Mouse (Mus musculus) liver, postnatal 0 days (tissue): ENCODE measurements around the gene Fktn. TPM values are rescaled to one million over a fixed set of nuclear protein-coding genes. Genes with fewer than 3 reads are reported as not detected.
A peak's percentile ranks its signal among the peaks of the same experiment; 100 is the strongest.

Source experiments
- ATAC-seq: fragments of 200-750 bp; cut with Nextera tagmentation; 2 replicates; pipeline ENCODE4 v1.8.0; 2017; ENCODE audit warnings: mild to moderate bottlenecking, moderate library complexity
- DNase-seq: peaks from one replicate; pipeline ENCODE4 v3.0.0-alpha.2; 2016
- H3K27ac ChIP-seq: fragments of 300-500 bp; sonication (generic); 2 replicates; pipeline ENCODE4 v1.5.1; 2014; ENCODE audit warnings: antibody characterized with exemption, moderate library complexity, mild to moderate bottlenecking, low read depth
- H3K27me3 ChIP-seq: fragments of 300-500 bp; sonication (generic); 2 replicates; pipeline ENCODE4 v1.6.1; 2014; ENCODE audit warnings: low read length, control low read depth, mixed read lengths; ENCODE audit not compliant: insufficient read depth
- H3K36me3 ChIP-seq: fragments of 300-500 bp; sonication (generic); replicated peaks from 2 replicates; pipeline ENCODE4 v1.6.1; 2014; ENCODE audit warnings: mild to moderate bottlenecking, control low read depth, low read length, moderate library complexity, mixed read lengths; ENCODE audit not compliant: insufficient read depth
- H3K4me1 ChIP-seq: fragments of 300-500 bp; sonication (generic); 2 replicates; pipeline ENCODE4 v1.6.1; 2014; ENCODE audit warnings: antibody characterized with exemption, mild to moderate bottlenecking, control low read depth; ENCODE audit not compliant: insufficient read depth
- H3K4me2 ChIP-seq: fragments of 300-500 bp; sonication (generic); 2 replicates; pipeline ENCODE4 v1.6.1; 2014; ENCODE audit warnings: low read depth, mild to moderate bottlenecking, low read length, moderate library complexity, mixed read lengths
- H3K4me3 ChIP-seq: fragments of 300-500 bp; sonication (generic); 2 replicates; pipeline ENCODE4 v1.5.1; 2014; ENCODE audit warnings: low read depth, low read length
- H3K9ac ChIP-seq: fragments of 300-500 bp; sonication (generic); replicated peaks from 2 replicates; pipeline ENCODE4 v1.6.1; 2014; ENCODE audit warnings: mild to moderate bottlenecking, moderate library complexity
- H3K9me3 ChIP-seq: fragments of 300-500 bp; sonication (generic); 2 replicates; pipeline ENCODE4 v1.6.1; 2016; ENCODE audit warnings: mild to moderate bottlenecking, control low read depth, low read length, mixed read lengths
- CTCF ChIP-seq: sonication (generic); IDR thresholded peaks from 2 replicates; pipeline ENCODE4 v1.5.1; 2016; ENCODE audit warnings: antibody characterized with exemption, low read depth
- EP300 ChIP-seq: IDR thresholded peaks from 2 replicates; pipeline ENCODE4 v1.6.1; 2016; ENCODE audit warnings: antibody characterized with exemption, low read depth, mild to moderate bottlenecking
- WGBS: fragments of 180-500 bp; shearing (Covaris S2); extraction: QIAGEN DNeasy Blood & Tissue Kit; methylation state at CpG from one replicate; pipeline ENCODE4 v1.1.7; 2014; ENCODE audit not compliant: insufficient replicate concordance; 5-methylcytosine and 5-hydroxymethylcytosine counted together
- polyA plus RNA-seq: library from polyadenylated mRNA; unstranded; fragments of >200 nt; fragmentation: Nextera tagmentation; extraction: Ambion mirVana; gene quantifications from 2 replicates; pipeline ENCODE4 v1.2.1, GENCODE M21; 2015

Fktn gene
- polyA plus RNA-seq, 1 experiment from 2014 or later, result 2.5 TPM

DNA sequence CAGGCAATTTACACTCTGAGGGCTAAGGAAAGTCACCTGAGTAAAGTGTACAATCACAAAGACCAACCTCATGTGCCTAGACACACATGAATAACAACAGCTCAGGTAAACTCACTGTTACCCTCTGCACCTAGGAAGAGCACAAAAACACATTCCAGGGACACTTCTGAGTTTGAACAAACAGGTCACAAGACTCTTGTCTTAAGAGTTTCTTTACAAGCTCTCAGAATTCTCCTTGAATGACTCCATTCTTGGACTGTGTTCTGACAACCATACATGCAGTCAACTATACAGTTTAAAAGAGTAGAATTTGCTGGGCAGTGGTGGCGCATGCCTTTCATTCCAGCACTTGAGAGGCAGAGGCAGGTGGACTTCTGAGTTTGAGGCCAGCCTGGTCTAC, 14.3 kb downstream of the Fktn start:
- no peak for ATAC-seq
- Histone ChIP-seq H3K27ac (no peak overlapping the region), H3K27me3 (no peaks in the 10 kb centered on the region), H3K4me1 (no peaks in the 10 kb centered on the region), H3K4me3 (no peak overlapping the region), H3K9ac (no peak overlapping the region), H3K9me3 (no peaks in the 10 kb centered on the region), H3K4me2 (no peak overlapping the region), H3K36me3 (0 out of 2 replicates have a peak, but pooled peaks cover 3% of the 10 kb centered on the region)
- 80% methylated on average over 1 of the region's 1 CpGs for WGBS
- no peak for DNase-seq
- no peak for TF ChIP-seq CTCF

GRCm38 (mm10) chr4:53738956-53739616, 25.3 kb downstream of the Fktn start:
- DNase-seq, result no peak
- Histone ChIP-seq H3K36me3 (peaks cover 14% of the 10 kb centered on the region; the same call in 1 of the 2 replicates), H3K4me1 (no peaks in the 10 kb centered on the region), H3K27ac (no peak overlapping the region), H3K4me3 (no peak overlapping the region), H3K9me3 (no peaks in the 10 kb centered on the region), H3K27me3 (no peaks in the 10 kb centered on the region), H3K9ac (no peak overlapping the region), H3K4me2 (no peak overlapping the region)
- no peak for ATAC-seq
- no peak for TF ChIP-seq EP300
- TF ChIP-seq CTCF, result peak; percentile 68
- 40% methylated on average over 6 of the region's 6 CpGs for WGBS

DNA sequence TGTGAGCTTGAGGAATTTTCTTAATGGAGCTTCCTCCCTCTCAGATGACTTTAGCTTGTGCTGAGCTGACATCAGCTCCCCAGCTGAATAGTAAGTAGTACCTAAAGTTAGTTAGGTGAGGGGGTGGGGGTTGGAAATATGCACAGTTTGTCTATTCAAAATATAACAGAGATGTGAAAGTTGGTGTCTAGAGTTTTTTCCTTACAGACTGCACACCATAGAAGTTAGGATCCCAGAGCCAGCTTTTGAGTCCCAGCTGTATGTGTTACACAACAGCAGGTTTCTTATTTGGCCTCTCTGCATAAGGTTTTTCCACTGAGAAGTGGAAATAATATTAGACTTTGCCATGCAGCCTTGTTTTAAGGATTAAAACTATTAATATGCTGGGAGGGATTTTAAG, 36.0 kb downstream of the Fktn start:
- H3K36me3 ChIP-seq, result peaks cover 8% of the 10 kb centered on the region
- no peak overlapping the region for H3K4me3 ChIP-seq
- H3K27me3 ChIP-seq, result no peaks in the 10 kb centered on the region
- no peak for TF ChIP-seq EP300
- TF ChIP-seq CTCF, result no peak
- ATAC-seq, result no peak
- no peak overlapping the region for H3K27ac ChIP-seq
- no peak overlapping the region for H3K4me2 ChIP-seq
- no peak for DNase-seq
- no peaks in the 10 kb centered on the region for H3K9me3 ChIP-seq
- no peak overlapping the region for H3K9ac ChIP-seq
- H3K4me1 ChIP-seq, result no peaks in the 10 kb centered on the region

GRCm38 (mm10) chr4:53750391-53751120, 36.8 kb downstream of the Fktn start:
- Histone ChIP-seq H3K4me1 (no peaks in the 10 kb centered on the region), H3K4me3 (no peak overlapping the region), H3K36me3 (peaks cover 8% of the 10 kb centered on the region), H3K27ac (no peak overlapping the region), H3K9ac (no peak overlapping the region), H3K9me3 (no peaks in the 10 kb centered on the region), H3K4me2 (no peak overlapping the region), H3K27me3 (no peaks in the 10 kb centered on the region)
- DNase-seq (no peak), ATAC-seq (no peak)
- TF ChIP-seq CTCF (no peak), EP300 (no peak)
- 82% methylated on average over 16 of the region's 16 CpGs for WGBS

- Histone ChIP-seq H3K4me1 (no peaks in the 10 kb centered on the region), H3K9ac (no peak overlapping the region), H3K9me3 (no peaks in the 10 kb centered on the region), H3K27ac (no peak overlapping the region), H3K27me3 (no peaks in the 10 kb centered on the region), H3K4me3 (no peak overlapping the region), H3K36me3 (no peaks in the 10 kb centered on the region; the same call in 1 of the 2 replicates), H3K4me2 (no peak overlapping the region)
- ATAC-seq (no peak), DNase-seq (no peak)
- TF ChIP-seq CTCF (no peak), EP300 (no peak)
Observed at GRCm38 (mm10) chr4:53757030-53757429, 43.2 kb downstream of the Fktn start.

GRCm38 (mm10) chr4:53758764-53759163, 45.0 kb downstream of the Fktn start:
- H3K27ac ChIP-seq, result no peak overlapping the region
- no peaks in the 10 kb centered on the region for H3K27me3 ChIP-seq
- ATAC-seq (no peak), DNase-seq (no peak)
- no peak overlapping the region for H3K4me3 ChIP-seq
- no peaks in the 10 kb centered on the region for H3K4me1 ChIP-seq
- no peak for TF ChIP-seq EP300
- no peak for TF ChIP-seq CTCF
- H3K36me3 ChIP-seq, result no peaks in the 10 kb centered on the region; the same call in 1 of the 2 replicates
- no peak overlapping the region for H3K9ac ChIP-seq
- H3K4me2 ChIP-seq, result no peak overlapping the region
- no peaks in the 10 kb centered on the region for H3K9me3 ChIP-seq
- 81% methylated on average over 4 of the region's 4 CpGs for WGBS

- DNase-seq, result no peak
- TF ChIP-seq EP300 (no peak), CTCF (no peak)
- Histone ChIP-seq H3K36me3 (no peaks in the 10 kb centered on the region; the same call in 1 of the 2 replicates), H3K4me1 (no peaks in the 10 kb centered on the region), H3K4me3 (no peak overlapping the region), H3K9ac (no peak overlapping the region), H3K27me3 (no peaks in the 10 kb centered on the region), H3K9me3 (no peaks in the 10 kb centered on the region), H3K4me2 (no peak overlapping the region), H3K27ac (no peak overlapping the region)
- 82% methylated on average over 3 of the region's 3 CpGs for WGBS
- ATAC-seq, result no peak
Observed at GRCm38 (mm10) chr4:53759678-53760077, 45.9 kb downstream of the Fktn start.
